In genomic region chr12:59129592-59129991, GRCm38 (mm10) we compare ENCODE assay signal across 8 mouse cellular contexts. TPM values are rescaled to one million over a fixed set of nuclear protein-coding genes. Genes with fewer than 3 reads are reported as not detected.
DNase-seq lines count a peak whose midpoint lies in the region; ATAC-seq and TF ChIP-seq lines count a peak whose summit lies in the region.

No protein-coding gene starts in this region.

- H3K27ac ChIP-seq in intestine, embryonic 15.5 days, result peak overlapping the region; percentile 72
- no peak overlapping the region; the same call in 1 of the 2 replicates for H3K27ac ChIP-seq in liver, embryonic 14.5 days
- no peak overlapping the region for H3K27ac ChIP-seq in neural tube, embryonic 14.5 days (ENCODE audit: low read depth, low read length)

- 6% methylated on average over 6 of the region's 6 CpGs for WGBS in intestine, embryonic 15.5 days
- WGBS in liver, embryonic 14.5 days (ENCODE audit: insufficient replicate concordance), result 36% methylated on average over 6 of the region's 6 CpGs
- 15% methylated on average over 6 of the region's 6 CpGs for WGBS in neural tube, embryonic 14.5 days

- TF ChIP-seq CTCF in liver, embryonic 14.5 days (IDR thresholded peaks at IDR 0.05; ENCODE audit: low read depth), result no peak

- peak; percentile 37 for ATAC-seq in intestine, embryonic 15.5 days
- ATAC-seq in liver, embryonic 14.5 days (ENCODE audit: insufficient read depth), result no peak
- ATAC-seq in neural tube, embryonic 14.5 days (ENCODE audit: low read depth), result no peak; the same call in 1 of the 2 replicates
- no peak for ATAC-seq in inflammation-experienced regulatory T-cells, adult 6 months

- H3K4me2 ChIP-seq in intestine, embryonic 15.5 days (replicated peaks), result peak overlapping the region; percentile 83
- peak overlapping the region; percentile 98 for H3K4me2 ChIP-seq in liver, embryonic 14.5 days (ENCODE audit: low read depth)
- H3K4me2 ChIP-seq in neural tube, embryonic 14.5 days (ENCODE audit: low read depth, low read length), result peak overlapping the region; percentile 76

- no peak for TF ChIP-seq EP300 in liver, embryonic 14.5 days (IDR thresholded peaks at IDR 0.05; ENCODE audit: low read depth)

- no peaks in the 10 kb centered on the region for H3K9me3 ChIP-seq in intestine, embryonic 15.5 days
- no peaks in the 10 kb centered on the region for H3K9me3 ChIP-seq in liver, embryonic 14.5 days (ENCODE audit: control insufficient read depth, low read length)
- H3K9me3 ChIP-seq in neural tube, embryonic 14.5 days (ENCODE audit: control insufficient read depth, low read length), result no peaks in the 10 kb centered on the region

- no peaks in the 10 kb centered on the region for H3K27me3 ChIP-seq in intestine, embryonic 15.5 days (replicated peaks)
- no peaks in the 10 kb centered on the region for H3K27me3 ChIP-seq in liver, embryonic 14.5 days (ENCODE audit: control insufficient read depth, insufficient read depth, low read length)
- H3K27me3 ChIP-seq in neural tube, embryonic 14.5 days (ENCODE audit: control insufficient read depth, insufficient read depth, low read length), result no peaks in the 10 kb centered on the region

- H3K4me1 ChIP-seq in intestine, embryonic 15.5 days (replicated peaks), result peaks cover 19% of the 10 kb centered on the region
- H3K4me1 ChIP-seq in liver, embryonic 14.5 days (replicated peaks; ENCODE audit: control insufficient read depth in 2 of 2, insufficient read depth in 2 of 2, low read length in 1 of 2), result peaks cover 15 to 26% of the 10 kb centered on the region in 2 experiments
- H3K4me1 ChIP-seq in neural tube, embryonic 14.5 days (ENCODE audit: control insufficient read depth, insufficient read depth, low read length), result peaks cover 15% of the 10 kb centered on the region

- H3K36me3 ChIP-seq in intestine, embryonic 15.5 days, result no peaks in the 10 kb centered on the region
- no peaks in the 10 kb centered on the region for H3K36me3 ChIP-seq in liver, embryonic 14.5 days (replicated peaks; ENCODE audit: control insufficient read depth, insufficient read depth, low read depth)
- no peaks in the 10 kb centered on the region for H3K36me3 ChIP-seq in neural tube, embryonic 14.5 days (ENCODE audit: control insufficient read depth, insufficient read depth, low read length)

- H3K9ac ChIP-seq in intestine, embryonic 15.5 days, result peak overlapping the region; percentile 36; the same call in 1 of the 2 replicates
- no peak overlapping the region for H3K9ac ChIP-seq in liver, embryonic 14.5 days (replicated peaks)
- H3K9ac ChIP-seq in neural tube, embryonic 14.5 days (replicated peaks; ENCODE audit: low read depth, low read length), result 0 out of 2 replicates have a peak overlapping the region, but pooled peaks have one; percentile 4

- intact Hi-C loops in gastrocnemius, postnatal 14 days (cut with DNase I; ENCODE audit: low total_unique reads), result no loop called here

- DNase-seq in thymus, postnatal 0 days (ENCODE audit: low spot score), result peak; percentile 62
- DNase-seq in thymus, postnatal 10 days (ENCODE audit: low spot score in 2 of 2), result no peak
- DNase-seq in cerebellum, postnatal 14 days, result peak; percentile 36 to 62
- peak; percentile 15 for DNase-seq in gastrocnemius, postnatal 14 days
- no peak for DNase-seq in liver, embryonic 14.5 days (ENCODE audit: low read depth in 3 of 3, low spot score in 3 of 3)

- peak overlapping the region; percentile 95 for H3K4me3 ChIP-seq in intestine, embryonic 15.5 days (replicated peaks)
- H3K4me3 ChIP-seq in liver, embryonic 14.5 days (ENCODE audit: insufficient read depth in 1 of 2, low read depth in 2 of 2, low read length in 2 of 2), result peak overlapping the region in 1 of 2 experiments; percentile 26; a peak in 1 of 4 replicates
- H3K4me3 ChIP-seq in neural tube, embryonic 14.5 days (ENCODE audit: low read depth, low read length), result peak overlapping the region; percentile 66

RNA-seq across cellular contexts. Expression of gene Mia2, which starts 34.0 kb away (rescaled TPM):
- 181 and 195 TPM in 2 replicates for polyA plus RNA-seq in thymus, postnatal 0 days (2015; fragmentation: Nextera tagmentation; extraction: Ambion mirVana)
- total RNA-seq in gastrocnemius, postnatal 14 days (2021), result 10 to 100 TPM; 62.5 to 69.8 TPM
- 84.2 and 102 TPM in 2 replicates for polyA plus RNA-seq in intestine, embryonic 15.5 days (2015; fragmentation: Nextera tagmentation; extraction: Ambion mirVana)
- 26.9 and 31.7 TPM in 2 replicates for polyA plus RNA-seq in liver, embryonic 14.5 days (2012; rRNA removed)
- 42.6 and 43.4 TPM in 2 replicates for polyA plus RNA-seq in liver, embryonic 14.5 days (2014; fragmentation: Nextera tagmentation; extraction: Ambion mirVana)
- polyA plus RNA-seq in neural tube, embryonic 14.5 days (2014; fragmentation: Nextera tagmentation; extraction: Ambion mirVana), result 38.9 and 41.4 TPM in 2 replicates
- 10 to 100 TPM; 19.0 to 34.2 (median 32.9) TPM for polyA plus RNA-seq in inflammation-experienced regulatory T-cells, adult 6 months (2017; shearing (Covaris generic))

Comparison
In these comparisons a context has a peak if more than half of its experiments do, and no peak if none do; other contexts are left out.
1. DNase-seq: peak in thymus, postnatal 0 days (single experiment), cerebellum, postnatal 14 days (2 of 2) and gastrocnemius, postnatal 14 days (single experiment); none in thymus, postnatal 10 days (0 of 2) and liver, embryonic 14.5 days (0 of 3).
2. Peak in every context shown above with its lines, with median percentiles within 50 percentile points of each other: H3K4me2 ChIP-seq.